Comparison of ENCODE assay signal across 34 mouse cellular contexts in the genomic region with DNA sequence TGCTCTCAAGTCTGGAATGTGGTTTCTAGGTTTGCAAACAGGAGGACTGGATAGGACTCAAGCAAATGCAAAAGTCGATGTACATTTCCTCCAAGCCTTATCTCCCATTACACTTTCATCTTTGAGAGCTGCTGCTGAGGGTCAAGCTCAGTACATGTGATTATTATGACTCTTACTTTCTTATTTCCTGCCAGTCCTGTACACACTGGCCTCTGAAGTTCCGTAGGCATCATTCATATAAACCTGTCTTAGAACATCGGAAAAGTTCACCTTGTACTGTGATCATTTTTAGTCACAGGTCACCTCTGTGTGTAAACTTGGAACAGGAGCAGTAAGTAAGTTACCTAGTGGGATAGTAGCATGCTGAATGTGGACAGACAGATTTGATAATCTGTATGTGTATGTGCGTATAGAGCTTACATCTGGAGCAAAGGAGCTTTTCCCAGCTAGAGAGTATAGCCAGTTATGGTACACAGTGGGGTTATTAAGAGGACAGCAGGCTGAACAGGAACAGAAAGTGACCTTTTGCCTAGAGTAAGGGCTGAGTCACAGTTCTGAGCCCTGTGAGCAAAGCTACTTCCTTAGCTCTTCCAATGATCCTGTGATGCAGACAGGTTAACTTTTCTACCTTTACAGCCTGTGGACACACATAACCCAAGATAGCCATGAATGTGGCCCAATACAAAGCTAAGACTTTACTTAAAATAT.
"Had no signal": no experiment of that assay in that cellular context is flagged by ENCODE, and none has a peak within 500 bp of the region (broad histone marks: within the 10 kb centered on the region; RNA-seq: fewer than 3 reads in every experiment).

No protein-coding gene starts in this region.

- H3K9ac ChIP-seq: heart, embryonic 12.5 days; heart, embryonic 13.5 days; heart, embryonic 15.5 days; hindbrain, embryonic 12.5 days; hindbrain, embryonic 13.5 days; hindbrain, embryonic 14.5 days; hindbrain, embryonic 15.5 days; intestine, embryonic 15.5 days; kidney, embryonic 15.5 days had no signal

- H3K4me1 ChIP-seq: heart, embryonic 10.5 days; heart, embryonic 12.5 days; heart, embryonic 13.5 days; heart, embryonic 15.5 days; hindbrain, embryonic 10.5 days; hindbrain, embryonic 12.5 days; hindbrain, embryonic 13.5 days; hindbrain, embryonic 15.5 days; intestine, embryonic 15.5 days; kidney, embryonic 15.5 days had no signal

- DNase-seq: heart, postnatal 10 days; heart, postnatal 14 days; heart, postnatal 36 days; heart, postnatal 4 days; kidney, adult 11 months; kidney, adult 18-20 months; kidney, adult 2 months; kidney, adult 8-10 months; kidney, adult 9 months; kidney, postnatal 10 days; kidney, postnatal 14 days; kidney, postnatal 25 days; kidney, postnatal 36 days; kidney, postnatal 4 days; layer of hippocampus, adult 9-11 months; layer of hippocampus, postnatal 36 days had no signal

- H3K27ac ChIP-seq: heart, embryonic 10.5 days; heart, embryonic 13.5 days; heart, embryonic 15.5 days; hindbrain, embryonic 10.5 days; hindbrain, embryonic 12.5 days; hindbrain, embryonic 13.5 days; hindbrain, embryonic 14.5 days; hindbrain, embryonic 15.5 days; hindbrain, postnatal 0 days; intestine, embryonic 15.5 days; kidney, embryonic 15.5 days; kidney, postnatal 0 days; layer of hippocampus, adult 2 months had no signal

- H3K4me3 ChIP-seq: heart, embryonic 10.5 days; heart, embryonic 12.5 days; heart, embryonic 13.5 days; heart, embryonic 15.5 days; hindbrain, embryonic 10.5 days; hindbrain, embryonic 12.5 days; hindbrain, embryonic 13.5 days; hindbrain, embryonic 15.5 days; intestine, embryonic 15.5 days; kidney, embryonic 15.5 days; layer of hippocampus, adult 2 months had no signal

- H3K27me3 ChIP-seq: heart, embryonic 12.5 days; heart, embryonic 13.5 days; heart, embryonic 15.5 days; hindbrain, embryonic 12.5 days; hindbrain, embryonic 13.5 days; hindbrain, embryonic 15.5 days; intestine, embryonic 15.5 days; kidney, embryonic 15.5 days had no signal

- H3K4me2 ChIP-seq: heart, embryonic 11.5 days; heart, embryonic 12.5 days; heart, embryonic 13.5 days; heart, embryonic 15.5 days; hindbrain, embryonic 12.5 days; hindbrain, embryonic 13.5 days; hindbrain, embryonic 14.5 days; hindbrain, embryonic 15.5 days; intestine, embryonic 15.5 days; kidney, embryonic 15.5 days had no signal

- ATAC-seq: hindbrain, embryonic 16.5 days; hindbrain, postnatal 0 days; inflammation-experienced regulatory T-cells, adult 6 months; intestine, embryonic 15.5 days; intestine, postnatal 0 days had no signal

- H3K9me3 ChIP-seq: heart, embryonic 10.5 days; heart, embryonic 12.5 days; heart, embryonic 13.5 days; heart, embryonic 15.5 days; hindbrain, embryonic 10.5 days; hindbrain, embryonic 12.5 days; hindbrain, embryonic 13.5 days; hindbrain, embryonic 15.5 days; intestine, embryonic 15.5 days; kidney, embryonic 15.5 days had no signal

- H3K36me3 ChIP-seq: heart, embryonic 10.5 days; heart, embryonic 12.5 days; heart, embryonic 13.5 days; heart, embryonic 15.5 days; hindbrain, embryonic 10.5 days; hindbrain, embryonic 12.5 days; hindbrain, embryonic 13.5 days; hindbrain, embryonic 15.5 days; intestine, embryonic 15.5 days; kidney, embryonic 15.5 days had no signal
